Mouse (Mus musculus) heart, adult 8-10 months (tissue): Measurements from ENCODE around the gene Ccl1. TPM values are rescaled to one million over a fixed set of nuclear protein-coding genes. Genes with fewer than 3 reads are reported as not detected.
A peak's percentile ranks its signal among the peaks of the same experiment; 100 is the strongest.

Experiments
- DNase-seq: peaks from one replicate; pipeline ENCODE4 v3.0.0; 2022; ENCODE audit warnings: low spot score
- total RNA-seq, 4 experiments: library from RNA; stranded (reverse); gene quantifications; 2 replicates each; pipeline ENCODE4 v1.2.4; 2022

The Ccl1 gene
- total RNA-seq, 4 experiments from 2014 or later = not detected

DNA sequence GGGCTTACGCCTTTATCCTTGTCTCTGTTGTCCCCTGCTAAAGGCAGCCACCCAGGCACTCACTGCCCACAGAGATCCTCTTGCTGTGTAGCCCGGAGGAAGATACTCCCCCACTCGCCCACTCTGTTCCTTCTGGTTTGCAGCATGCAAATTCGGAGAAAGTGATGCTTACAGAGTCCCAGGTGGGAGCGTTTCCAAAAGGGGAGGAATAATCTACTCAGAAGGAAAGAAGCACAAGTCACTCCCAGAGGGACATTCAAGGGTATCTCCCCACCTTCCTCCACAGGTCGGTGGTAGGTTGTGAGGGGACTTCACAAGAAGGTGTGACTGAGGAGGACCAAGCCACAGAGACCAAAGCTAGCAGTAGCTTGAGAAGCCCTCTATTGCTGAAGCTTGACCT is 100.3 kb downstream of the Ccl1 start:
- no peak for DNase-seq

DNA sequence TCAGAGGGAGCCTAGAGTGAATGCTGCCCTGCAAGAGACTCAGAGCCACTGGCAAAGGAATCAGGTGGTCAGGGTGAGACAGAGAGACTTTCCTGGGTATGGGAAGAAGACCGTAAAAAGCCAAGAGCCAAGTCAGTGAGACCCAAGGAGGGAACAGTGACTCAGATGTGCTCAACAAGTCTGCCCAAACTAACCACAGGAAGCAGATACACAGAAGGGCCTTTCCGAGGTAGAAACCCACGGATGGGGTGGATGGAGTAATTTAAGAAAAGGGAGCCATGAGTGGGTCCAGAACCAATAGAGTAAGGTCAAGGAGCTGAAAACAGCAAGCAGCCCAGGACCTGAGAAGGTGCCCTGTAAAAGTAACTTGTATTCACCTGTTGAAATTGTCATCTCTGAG is 101.8 kb downstream of the Ccl1 start:
- DNase-seq = no peak

DNA sequence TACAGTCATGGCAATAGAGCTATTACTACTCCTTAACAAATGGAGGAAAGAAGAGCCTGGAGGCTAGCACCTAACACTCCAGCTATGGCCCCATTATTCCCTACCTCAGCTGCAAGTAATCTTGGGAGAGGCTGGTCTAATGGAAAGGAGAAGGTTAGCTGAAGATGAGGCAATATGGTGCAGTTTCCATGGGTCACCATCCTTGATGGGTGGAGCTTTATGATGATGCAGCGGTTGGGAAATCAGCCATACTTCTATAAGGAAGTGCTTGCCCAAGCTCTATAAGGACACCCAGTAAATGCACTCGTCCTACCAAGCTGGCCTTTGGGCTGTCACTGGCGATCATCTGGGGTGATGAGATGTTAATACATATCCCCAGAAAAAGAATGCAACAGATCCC is 107.7 kb downstream of the Ccl1 start:
- no peak for DNase-seq

DNA sequence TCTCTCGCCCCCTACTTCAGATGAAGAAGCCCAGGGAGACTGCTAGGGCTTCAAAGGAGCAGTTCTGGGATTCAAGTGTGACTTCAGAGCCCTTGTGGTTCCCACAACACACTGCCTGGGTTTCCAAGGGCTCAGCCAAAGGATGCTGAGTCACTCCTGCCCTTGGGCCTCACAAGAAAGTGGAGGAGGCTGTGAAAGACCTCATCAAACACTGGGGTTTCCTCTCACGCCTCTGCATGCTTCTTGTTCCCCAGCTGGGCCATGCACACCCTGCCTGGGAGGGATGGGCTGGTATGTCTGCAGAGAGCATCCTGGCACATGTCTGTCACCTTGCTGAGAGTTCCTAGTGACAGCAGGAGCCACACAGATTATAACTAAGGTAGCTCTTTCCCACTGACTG is 110.5 kb downstream of the Ccl1 start:
- DNase-seq = no peak

DNA sequence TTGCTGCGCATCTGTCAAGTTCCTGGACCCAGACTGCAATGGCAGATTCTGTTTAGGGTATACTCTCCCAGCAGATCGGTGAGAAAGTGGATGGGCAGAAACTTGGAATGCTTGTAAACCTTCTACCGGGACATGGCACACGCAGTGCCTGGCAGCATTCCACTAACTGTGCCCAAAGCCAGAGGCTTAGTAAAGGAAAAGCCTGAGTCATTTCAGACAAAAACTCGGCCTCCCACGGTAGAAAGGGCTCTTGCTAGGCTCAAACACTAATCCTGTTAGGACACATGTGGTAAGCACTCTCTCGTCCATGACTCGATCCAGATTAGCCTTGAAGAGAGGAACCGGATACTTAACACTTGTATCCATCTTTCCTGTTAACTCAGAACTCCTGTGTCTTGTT is 111.7 kb downstream of the Ccl1 start:
- no peak for DNase-seq

DNA sequence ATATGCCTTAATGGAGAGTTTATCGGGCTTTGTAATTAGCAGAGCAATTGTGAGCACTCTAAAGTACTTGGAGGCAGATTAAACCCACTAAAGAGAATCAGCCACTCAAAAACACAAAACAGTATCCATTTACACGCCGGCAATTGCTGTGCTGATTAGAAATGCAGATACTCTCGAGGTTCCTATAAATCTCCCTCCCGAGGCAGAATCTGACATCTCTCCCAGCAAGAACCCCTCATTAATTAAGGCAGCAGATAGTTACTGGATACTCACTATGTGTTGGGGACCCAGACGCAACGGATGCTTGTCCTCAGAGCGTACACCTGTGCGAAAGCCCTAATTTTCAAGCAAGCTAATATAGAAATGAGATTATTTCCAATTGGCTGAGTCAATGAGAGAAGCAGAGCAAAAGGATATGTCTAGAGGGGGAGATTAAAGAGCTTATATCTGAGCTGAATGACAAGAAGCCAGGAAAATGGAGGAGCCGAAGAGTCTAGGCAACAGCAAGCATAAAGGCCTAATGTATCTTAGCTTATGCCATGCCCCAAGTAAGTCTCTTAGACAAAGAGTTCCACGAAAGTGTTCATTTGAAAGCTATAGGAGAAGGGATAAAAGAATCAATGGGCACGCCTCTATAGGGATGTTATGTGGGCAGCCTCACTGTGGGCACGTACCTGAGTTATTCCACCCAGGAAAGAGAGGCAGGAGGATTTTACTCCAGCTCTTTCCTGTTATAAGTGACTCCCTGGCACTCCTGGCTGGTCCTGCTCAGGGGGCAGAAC is 115.5 kb downstream of the Ccl1 start:
- no peak for DNase-seq

DNA sequence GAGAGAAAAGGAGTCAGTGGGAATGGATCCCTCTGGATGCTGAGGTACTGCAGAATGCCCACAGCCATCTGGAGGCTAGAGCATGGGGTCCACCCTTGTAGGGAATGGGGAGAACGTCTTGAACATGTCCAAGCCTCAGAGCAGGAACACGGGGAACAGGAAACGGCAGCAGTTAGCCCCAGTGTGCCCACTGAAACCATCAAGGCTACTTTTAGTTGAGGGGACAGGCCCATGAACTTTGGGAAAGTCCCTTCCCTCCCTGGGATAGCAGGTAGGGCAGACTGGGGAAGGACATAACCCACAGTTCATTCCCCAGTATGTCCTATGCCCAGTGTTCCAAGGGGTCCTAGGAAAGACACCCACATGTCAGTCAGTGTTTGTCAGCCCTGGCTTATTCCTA is 119.8 kb downstream of the Ccl1 start:
- DNase-seq = no peak

DNA sequence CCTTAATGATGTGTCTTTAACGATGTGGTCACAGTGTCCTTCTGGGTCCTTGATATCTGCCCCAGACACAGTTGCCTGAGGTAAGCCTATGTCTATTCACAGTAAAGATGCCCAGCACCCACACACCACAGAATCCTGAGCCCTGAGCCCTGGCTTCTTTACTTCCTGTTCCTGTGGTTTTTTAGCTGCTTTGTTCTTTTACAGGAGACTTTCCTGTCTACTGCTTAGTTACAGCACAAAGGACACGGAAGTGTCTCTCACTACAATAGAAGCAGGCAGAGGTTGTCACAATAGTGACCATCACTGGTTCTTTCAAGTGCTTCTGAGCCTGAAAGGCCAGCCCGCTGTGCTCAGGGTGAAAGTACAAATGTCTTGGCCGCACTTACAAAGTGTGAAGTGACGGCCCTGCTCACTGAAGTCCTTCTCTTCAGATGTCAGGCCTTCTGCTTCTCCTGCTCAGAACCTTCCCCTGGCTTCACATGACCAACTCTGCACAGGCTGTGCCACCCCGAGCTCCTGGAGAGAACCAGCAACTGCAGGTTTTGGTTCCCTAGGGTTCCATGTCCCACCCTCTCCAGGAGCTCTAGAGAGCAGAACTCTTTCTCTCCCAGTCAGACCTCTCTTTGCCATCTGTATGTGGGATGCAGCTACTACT is 122.1 kb downstream of the Ccl1 start:
- no peak for DNase-seq

DNA sequence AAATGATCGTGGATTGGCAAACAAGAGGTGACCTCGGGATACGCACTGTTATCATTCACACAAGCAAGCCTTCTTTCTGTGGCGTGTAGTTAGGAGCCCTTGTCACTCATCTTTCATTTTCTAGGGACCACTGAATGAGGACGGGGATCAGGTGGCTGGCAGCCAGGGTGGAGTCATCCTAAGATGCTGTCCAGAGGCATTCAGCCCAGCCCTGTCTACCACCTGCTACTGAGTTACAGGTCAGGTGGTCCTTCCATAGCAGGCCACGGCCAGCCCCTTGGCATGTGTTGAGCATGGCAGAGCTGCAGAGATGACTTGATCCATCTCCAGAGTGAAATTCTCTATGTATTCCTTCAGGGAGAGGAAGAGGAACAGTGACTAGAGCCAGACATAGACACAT is 123.1 kb downstream of the Ccl1 start:
- DNase-seq = no peak

DNA sequence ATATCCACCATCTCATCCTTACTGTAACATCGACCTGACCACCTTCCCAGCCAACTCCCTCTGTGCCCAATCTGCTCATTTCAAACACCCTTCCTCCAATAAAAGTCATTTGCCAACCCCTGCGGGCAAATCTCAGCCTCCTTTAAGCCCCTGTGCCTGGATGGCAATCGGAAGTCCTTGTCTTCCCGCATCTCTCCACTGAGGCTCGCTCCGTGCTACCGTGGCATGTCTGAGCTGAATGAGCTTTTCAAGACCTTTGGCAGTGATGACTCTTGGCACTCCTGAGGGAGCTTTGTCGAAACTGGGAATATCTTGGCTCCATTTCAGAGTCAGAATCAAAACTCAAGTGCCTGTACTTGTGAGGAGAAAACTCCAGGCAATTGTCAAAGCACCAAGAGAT is 124.2 kb downstream of the Ccl1 start:
- no peak for DNase-seq

DNA sequence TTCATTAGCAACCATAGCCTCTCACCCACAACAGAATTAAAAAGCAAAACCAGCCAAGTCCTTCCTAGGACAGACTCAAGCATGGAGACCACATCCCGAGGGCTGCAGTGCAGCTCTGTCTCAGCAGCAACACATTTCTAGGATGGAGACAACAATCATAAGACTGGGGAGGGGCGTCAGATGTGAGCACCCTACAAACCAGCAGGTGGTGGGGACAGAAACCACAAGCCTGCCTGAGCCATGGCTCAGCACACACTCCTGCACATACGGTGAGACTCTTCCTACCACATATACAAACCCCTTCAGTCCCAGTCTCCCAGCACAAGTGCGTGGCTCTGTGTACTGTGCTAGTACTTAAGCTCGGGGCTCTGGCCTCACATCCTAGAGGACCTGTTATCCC is 127.3 kb downstream of the Ccl1 start:
- DNase-seq = no peak

DNA sequence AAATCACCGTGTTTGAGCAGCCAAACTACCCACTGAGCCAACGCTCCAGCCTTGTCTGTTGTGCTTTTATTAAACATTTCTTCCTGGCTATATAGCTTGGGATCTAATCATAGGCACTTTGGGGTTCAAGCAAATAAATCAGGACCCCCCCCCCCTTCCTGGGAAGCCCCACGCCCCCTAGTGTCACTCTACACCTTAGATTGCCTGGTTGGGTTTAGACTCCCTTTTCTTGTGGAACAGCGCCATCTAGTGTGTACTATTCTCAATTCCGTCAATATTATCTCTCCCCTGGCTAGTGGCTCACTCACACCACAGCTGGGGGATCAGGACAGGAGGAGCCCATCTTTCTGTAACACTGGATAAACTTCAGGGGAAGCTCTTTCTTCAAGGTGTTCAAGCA is 127.8 kb downstream of the Ccl1 start:
- peak; percentile 66 for DNase-seq

DNA sequence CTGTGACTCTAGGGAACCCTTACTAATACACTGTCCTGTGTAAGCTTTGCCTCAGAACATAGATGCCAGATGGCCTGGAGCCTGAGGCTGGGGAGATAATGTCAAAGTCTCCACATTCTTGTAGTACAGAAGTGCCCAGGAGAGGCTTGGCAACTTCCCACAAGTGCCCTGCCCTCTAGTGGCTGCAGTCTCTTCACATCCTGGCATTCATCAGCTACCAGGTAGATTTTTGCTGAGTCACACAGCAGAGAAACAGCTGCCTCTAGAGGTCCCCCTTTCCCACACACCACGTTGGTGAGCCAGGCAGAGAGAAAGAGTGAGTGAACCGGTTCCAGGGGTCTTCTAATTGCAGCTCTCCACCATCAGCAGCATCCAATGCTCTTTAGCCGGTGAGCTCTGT is 130.7 kb downstream of the Ccl1 start:
- peak; percentile 74 for DNase-seq

DNA sequence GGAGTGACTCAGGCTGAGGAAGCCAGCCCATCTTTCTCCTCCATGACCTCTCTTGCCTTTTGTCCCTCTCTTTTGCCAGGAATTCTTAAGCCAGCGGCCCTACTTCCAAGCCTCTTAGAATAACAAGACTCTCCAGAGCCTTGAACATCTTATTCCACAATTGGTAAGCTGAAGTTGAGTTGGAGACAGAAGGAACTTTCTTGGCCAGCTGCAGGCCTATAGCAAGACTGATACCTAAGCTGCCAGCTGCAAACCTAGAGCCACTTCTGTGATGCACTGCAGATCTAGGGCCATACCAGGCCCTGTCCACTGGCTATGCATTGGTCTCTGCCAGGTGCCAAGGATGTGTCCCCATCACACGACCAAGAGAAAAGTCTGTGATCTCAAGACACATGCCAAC is 132.0 kb downstream of the Ccl1 start:
- DNase-seq = peak; percentile 14

DNA sequence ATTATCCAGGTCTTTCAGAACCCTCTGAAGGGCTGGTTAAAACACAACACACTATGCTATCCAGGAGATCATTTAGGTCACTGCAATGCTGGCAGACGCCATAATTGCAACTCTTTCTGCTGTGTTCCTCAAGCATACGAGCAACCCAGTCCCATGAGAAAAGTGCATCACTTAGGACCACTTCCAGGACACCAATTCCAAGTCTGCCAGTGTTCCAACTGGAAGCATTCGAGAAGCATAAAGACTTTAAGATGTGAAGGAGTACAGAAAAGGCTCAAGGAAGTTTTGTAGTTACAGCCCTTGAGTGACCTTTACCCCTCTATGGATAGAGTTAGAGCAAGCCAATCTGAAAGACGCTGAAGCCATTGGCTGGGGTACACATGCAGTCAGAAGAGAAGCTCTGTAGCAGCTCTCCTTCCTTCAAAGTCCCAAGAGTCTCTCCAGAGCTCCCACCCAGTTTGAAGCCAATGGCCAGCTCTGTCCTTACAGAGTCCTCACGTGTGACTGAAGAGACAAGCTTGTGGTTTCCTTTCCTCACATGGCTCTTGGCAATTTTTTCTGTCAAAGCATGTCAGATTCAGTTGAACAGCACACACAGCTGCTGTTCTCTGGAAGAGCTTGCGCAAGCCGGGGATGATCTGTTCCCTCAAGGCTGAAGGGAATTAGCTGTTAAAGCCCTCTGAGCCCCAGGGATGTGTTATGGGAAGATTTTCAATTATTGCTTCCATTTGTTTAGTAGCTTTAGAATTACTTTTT is 134.0 kb downstream of the Ccl1 start:
- peak; percentile 81 for DNase-seq

DNA sequence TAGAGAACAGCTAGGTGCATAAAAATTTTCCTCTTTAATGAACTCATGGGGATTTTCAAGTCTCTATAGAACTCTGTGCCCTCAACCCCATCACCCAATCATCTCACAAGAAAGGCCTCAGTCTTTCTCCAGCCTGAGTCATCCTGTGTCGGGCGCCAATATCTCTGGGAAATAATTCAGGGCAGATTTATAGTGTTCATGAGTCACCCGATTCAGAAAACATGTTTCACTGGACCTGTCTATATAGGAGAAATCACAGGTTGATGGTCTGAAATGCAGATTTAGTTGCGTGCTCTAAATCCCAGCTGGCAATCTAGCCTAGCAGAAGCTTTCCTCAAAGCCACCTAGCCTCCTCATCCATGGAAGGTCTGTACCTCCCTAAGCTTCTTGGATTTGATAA is 136.0 kb downstream of the Ccl1 start:
- no peak for DNase-seq

DNA sequence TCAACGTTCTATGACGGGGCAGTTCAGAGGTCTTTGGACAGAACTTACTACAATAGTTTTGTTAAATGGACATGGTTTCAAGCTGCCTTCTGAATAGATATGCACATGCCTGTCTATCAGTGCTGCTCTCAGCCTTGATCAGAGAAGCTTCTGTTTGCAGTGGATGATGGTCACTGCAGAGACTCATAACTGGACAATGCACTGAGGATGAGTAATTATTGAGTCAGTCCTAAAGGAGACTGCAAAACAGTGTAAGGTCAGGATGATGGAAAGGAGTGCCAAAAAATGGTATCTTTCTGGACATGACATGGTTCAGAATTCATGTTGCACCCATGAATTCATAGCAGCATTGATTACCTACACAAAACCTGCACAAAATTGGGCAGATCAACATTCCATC is 137.2 kb downstream of the Ccl1 start:
- DNase-seq = no peak

DNA sequence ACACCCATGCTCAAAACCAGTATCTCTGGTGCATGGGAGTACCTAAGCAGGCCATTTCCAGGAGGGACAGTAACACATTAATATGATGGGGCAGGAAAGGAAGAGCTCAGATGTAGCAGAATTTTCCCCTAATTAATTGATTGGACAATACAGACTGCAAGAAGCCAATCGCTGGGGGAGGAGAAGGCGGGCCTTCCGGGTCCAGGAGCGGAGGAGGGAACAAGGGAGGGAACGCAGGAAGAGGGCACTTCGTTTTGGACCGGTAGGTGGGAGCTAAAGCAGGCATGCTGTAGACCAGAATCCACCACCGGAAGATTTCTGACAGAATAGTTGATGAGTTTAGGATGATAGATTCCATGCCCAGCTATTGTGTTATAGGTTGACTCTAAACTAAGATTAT is 142.2 kb downstream of the Ccl1 start:
- DNase-seq = no peak

DNA sequence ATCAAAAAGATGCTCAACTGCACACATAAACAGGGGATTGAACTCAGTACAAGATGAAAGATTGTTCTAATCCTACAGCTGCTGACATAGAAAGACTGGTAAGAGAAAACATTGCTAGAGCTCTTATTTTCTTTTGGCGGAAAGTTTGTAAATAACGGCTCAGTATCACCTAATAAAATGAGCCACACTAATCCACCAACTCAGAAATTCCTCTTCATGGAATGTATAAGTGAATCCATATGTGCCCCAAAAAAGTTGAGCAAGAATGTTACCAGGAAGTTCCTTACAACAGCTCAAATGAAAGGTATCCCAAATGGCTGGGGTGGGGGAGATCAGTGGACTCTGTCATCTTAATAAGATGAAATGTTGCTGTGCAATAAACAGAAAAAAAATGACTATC is 146.4 kb downstream of the Ccl1 start:
- DNase-seq = no peak

DNA sequence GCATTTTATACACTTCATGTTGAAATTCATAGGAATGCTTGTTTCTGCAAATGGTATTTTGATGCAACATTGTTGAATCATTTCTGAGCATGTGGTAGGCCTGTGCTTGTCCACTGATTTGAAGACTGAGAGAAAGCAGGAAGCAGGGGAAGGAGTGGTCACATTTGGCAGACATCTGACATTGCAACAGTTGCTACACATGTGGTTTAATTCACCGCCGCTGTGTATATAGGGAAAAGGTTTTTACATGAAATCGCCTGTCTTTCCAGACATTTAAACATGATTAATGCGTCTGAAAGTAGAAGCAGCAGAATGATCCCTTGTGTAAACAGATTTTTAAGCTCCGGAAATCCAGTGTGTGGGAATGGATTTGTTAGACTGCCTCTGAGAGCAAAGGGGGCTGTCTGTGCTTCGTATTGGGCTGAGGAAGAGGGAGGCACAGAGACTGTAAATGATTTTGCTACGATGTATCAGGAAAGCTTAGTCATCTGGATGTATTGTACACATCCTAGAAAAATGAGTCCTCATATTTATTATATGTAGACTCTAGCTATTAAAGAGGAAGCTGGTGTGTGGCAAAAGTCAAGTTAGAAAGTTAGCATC is 165.9 kb downstream of the Ccl1 start:
- peak; percentile 25 for DNase-seq

DNA sequence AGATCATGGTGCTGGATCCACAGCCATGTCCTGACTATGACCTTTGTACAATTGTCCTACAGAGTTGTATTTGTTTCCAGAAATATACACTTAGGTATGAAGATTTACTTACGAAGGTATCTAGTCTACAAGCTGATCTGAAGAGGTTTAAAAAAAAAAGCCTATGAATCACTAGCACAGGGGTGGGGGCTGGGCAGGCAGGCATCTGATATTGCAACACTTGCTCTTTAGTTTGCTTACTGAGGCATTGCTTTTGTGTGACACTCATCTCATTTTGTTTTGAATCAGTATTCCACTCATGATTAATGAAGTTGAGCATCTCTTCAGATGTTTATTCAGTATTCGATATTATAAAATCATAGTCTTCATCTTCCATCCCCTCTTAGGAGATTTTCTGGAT is 169.3 kb downstream of the Ccl1 start:
- no peak for DNase-seq

DNA sequence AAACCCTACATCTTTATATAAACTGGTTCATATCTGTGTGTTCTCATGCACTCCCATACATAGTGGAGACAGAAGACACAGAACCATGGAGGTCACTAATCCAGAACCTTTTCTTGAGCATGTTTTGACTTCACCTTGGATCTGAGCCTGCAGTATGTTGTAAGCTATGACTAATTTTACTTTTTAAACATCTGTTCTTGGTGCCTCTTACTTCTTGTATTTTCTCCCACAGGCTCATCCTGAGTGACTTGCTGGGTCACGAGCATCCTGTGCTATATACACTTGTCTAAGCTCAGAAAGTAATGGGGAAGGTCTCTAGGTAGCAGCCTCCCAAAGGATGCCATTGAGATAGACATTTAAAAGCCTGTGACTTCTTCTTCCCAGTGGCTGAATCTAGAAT is 172.5 kb downstream of the Ccl1 start:
- peak; percentile 30 for DNase-seq
